Mouse (Mus musculus) neural tube, embryonic 11.5 days (tissue): ENCODE measurements around the gene Epha4. TPM values are rescaled to one million over a fixed set of nuclear protein-coding genes. Genes with fewer than 3 reads are reported as not detected.

Experiments used
- ATAC-seq: fragments of 200-750 bp; cut with Nextera tagmentation; 2 replicates; pipeline ENCODE4 v1.8.0; 2017; ENCODE audit warnings: moderate number of reproducible peaks, mild to moderate bottlenecking, moderate TSS enrichment, moderate library complexity; ENCODE audit not compliant: insufficient read depth, low FRiP score, low TSS enrichment
- DNase-seq: peaks from one replicate; pipeline ENCODE4 v3.0.0-alpha.2; 2015; ENCODE audit warnings: low spot score
- H3K27ac ChIP-seq: fragments of 300-500 bp; sonication (generic); 2 replicates; pipeline ENCODE4 v1.5.1; 2014; ENCODE audit warnings: low read depth, mild to moderate bottlenecking, low read length
- H3K27me3 ChIP-seq: fragments of 300-500 bp; sonication (generic); 2 replicates; pipeline ENCODE4 v1.6.1; 2014; ENCODE audit warnings: mild to moderate bottlenecking, low read length, mixed read lengths; ENCODE audit not compliant: control insufficient read depth, insufficient read depth
- H3K36me3 ChIP-seq: fragments of 300-500 bp; sonication (generic); 2 replicates; pipeline ENCODE4 v1.6.1; 2014; ENCODE audit warnings: mild to moderate bottlenecking, low read length, moderate library complexity, mixed read lengths; ENCODE audit not compliant: control insufficient read depth, insufficient read depth
- H3K4me1 ChIP-seq: fragments of 300-500 bp; sonication (generic); 2 replicates; pipeline ENCODE4 v1.6.1; 2014; ENCODE audit warnings: low read length, mixed read lengths; ENCODE audit not compliant: control insufficient read depth, insufficient read depth
- H3K4me2 ChIP-seq: fragments of 300-500 bp; sonication (generic); 2 replicates; pipeline ENCODE4 v1.6.1; 2014; ENCODE audit warnings: low read depth, mild to moderate bottlenecking, moderate library complexity
- H3K4me3 ChIP-seq: fragments of 300-500 bp; sonication (generic); 2 replicates; pipeline ENCODE4 v1.5.1; 2014; ENCODE audit warnings: low read depth, low read length
- H3K9ac ChIP-seq: fragments of 300-500 bp; sonication (generic); 2 replicates; pipeline ENCODE4 v1.6.1; 2014; ENCODE audit warnings: mild to moderate bottlenecking, low read length
- H3K9me3 ChIP-seq: fragments of 300-500 bp; sonication (generic); 2 replicates; pipeline ENCODE4 v1.6.1; 2016; ENCODE audit warnings: low read length; ENCODE audit not compliant: control insufficient read depth
- WGBS: fragments of 180-500 bp; shearing (Covaris S2); extraction: QIAGEN DNeasy Blood & Tissue Kit; methylation state at CpG from one replicate; pipeline ENCODE4 v1.1.7; 2014; 5-methylcytosine and 5-hydroxymethylcytosine counted together
- polyA plus RNA-seq: library from polyadenylated mRNA; unstranded; fragments of >200 nt; fragmentation: Nextera tagmentation; extraction: Ambion mirVana; gene quantifications from 2 replicates; pipeline ENCODE4 v1.2.1, GENCODE M21; 2014

Gene Epha4
- polyA plus RNA-seq, 1 experiment from 2014 or later: 26.6 TPM

DNA sequence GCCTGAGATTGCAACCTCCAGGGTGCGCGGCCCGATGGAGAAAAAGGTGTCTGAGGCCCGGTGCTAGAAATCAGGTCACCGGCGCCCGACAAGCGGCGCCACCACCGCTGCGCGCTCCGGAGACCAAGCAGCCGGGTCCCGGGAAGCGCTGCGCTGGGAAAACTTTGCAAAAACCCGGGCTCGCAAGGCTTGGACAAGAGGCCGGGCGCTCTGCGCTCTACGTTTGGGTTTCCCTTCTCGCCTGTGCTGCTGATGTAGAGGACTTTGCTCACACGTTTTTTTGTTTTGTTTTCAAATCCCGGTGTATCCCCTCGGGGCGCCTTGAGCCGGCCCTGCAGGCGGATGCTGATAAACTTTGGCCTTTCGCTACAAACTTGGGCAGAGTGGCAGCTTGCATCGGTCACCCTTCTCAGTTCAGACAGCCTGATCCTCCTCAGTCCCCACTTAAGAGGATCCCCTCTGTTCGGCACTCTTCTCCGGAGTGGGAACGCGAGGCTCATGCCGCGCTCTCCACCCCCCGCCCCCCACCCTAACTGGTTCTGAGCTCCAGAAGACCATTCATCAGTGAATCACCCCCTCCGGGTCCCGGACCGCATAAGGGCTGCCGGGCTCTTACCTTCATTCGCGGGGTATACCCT is 444 bp downstream of the Epha4 start:
- no peaks in the 10 kb centered on the region for H3K27me3 ChIP-seq
- no peaks in the 10 kb centered on the region for H3K36me3 ChIP-seq
- ATAC-seq: peak; percentile 14
- WGBS: under 1% methylated on average over 45 of the region's 45 CpGs
- peaks cover 8% of the 10 kb centered on the region for H3K4me1 ChIP-seq
- peak overlapping the region; percentile 46 for H3K4me3 ChIP-seq
- peak overlapping the region; percentile 68 for H3K9ac ChIP-seq
- no peaks in the 10 kb centered on the region for H3K9me3 ChIP-seq
- peak overlapping the region; percentile 96 for H3K4me2 ChIP-seq
- H3K27ac ChIP-seq: peak overlapping the region; percentile 76
- DNase-seq: peak; percentile 70

DNA sequence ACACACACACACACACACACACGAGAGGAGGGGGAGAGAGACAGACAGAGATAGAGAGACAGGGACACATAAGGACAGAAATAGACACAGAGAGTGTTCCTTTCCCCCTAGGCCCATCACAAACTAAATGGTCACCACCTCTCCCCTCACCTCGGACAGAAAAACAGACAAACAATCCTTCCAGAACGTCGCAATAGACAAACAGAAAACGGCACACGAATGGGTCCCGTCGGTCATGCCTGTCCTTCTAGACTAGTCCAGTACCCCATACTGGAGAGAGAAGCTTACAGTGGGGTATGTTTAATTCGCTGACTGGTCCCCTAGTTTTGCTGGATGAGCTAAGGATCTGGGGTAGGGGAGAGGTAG is 946 bp downstream of the Epha4 start:
- DNase-seq: no peak
- H3K27me3 ChIP-seq: no peaks in the 10 kb centered on the region

DNA sequence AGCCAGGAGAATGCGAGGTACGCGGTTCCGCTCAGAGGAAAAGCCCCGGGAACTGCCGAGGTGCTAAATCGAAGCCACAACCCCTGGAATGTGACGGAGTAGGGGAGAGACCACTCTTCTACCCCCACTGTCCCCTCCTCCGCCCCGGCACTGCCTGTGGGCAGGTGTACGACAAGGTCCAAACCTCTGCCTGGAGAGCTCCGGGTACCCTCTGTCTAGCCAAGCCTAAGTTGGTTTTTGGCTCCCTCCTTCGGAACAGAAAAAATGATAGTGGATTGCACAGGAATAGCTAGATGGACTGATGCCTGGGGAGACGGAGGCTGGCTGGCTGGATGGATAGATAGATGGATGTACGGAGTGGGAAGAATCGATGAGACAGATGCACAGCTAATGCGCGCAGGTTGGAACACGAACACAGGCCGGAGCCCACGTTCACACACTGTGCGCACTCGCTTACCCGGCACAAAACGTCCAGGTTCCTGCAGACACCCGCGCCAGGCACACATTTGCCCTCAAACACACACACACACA is 1.4 kb downstream of the Epha4 start:
- peak overlapping the region; percentile 68 for H3K9ac ChIP-seq
- H3K4me3 ChIP-seq: peak overlapping the region; percentile 46
- H3K27me3 ChIP-seq: no peaks in the 10 kb centered on the region
- H3K9me3 ChIP-seq: no peaks in the 10 kb centered on the region
- peak; percentile 48 for ATAC-seq
- DNase-seq: peak; percentile 77
- peak overlapping the region; percentile 96 for H3K4me2 ChIP-seq
- H3K4me1 ChIP-seq: peaks cover 8% of the 10 kb centered on the region
- H3K36me3 ChIP-seq: no peaks in the 10 kb centered on the region
- peak overlapping the region; percentile 76 for H3K27ac ChIP-seq
- WGBS: under 1% methylated on average over 27 of the region's 27 CpGs

More for the DNA sequence above, 946 bp downstream of the Epha4 start:
- no peaks in the 10 kb centered on the region for H3K9me3 ChIP-seq
- H3K4me1 ChIP-seq: peaks cover 8% of the 10 kb centered on the region
- WGBS: under 1% methylated on average over 9 of the region's 9 CpGs
- ATAC-seq: no peak
- H3K4me2 ChIP-seq: peak overlapping the region; percentile 96
- peak overlapping the region; percentile 76 for H3K27ac ChIP-seq
- H3K4me3 ChIP-seq: peak overlapping the region; percentile 46
- no peaks in the 10 kb centered on the region for H3K36me3 ChIP-seq
- peak overlapping the region; percentile 68 for H3K9ac ChIP-seq

DNA sequence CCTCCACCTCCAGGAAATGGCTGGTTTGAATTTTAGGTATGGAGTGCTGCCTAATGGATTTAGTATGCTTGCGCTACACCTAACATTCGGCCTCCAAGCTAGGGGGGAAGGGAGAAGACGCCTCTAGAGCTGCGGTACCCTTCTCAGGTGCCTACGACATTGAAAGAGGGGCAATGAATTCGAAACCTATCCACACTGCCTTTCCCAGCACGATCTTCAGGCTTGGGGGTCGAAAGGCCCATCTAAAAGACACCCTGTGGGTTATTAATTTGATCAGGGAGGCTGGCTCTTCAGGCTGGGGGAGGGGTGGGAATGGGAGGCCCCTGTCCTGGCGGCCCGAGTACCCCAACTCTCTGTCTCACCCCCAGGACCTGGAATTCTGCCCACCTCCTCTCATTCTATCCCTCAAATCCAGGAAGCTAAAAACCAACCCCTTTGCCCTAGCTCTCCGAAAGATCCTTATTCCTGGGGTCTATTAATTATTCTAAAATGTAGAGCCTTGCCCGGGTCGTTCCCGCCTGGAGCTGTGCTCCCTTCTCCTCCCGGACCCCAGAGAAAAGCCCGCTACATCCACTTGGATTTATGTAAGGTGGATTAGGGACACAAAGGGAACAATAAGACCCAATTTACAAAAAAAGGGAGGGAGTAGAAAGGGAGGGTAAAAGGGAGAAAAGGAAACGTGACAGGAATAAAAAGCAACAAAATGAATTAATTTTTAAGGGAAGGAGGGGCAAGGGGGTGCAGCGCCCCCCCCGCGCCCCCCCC is 2.3 kb downstream of the Epha4 start:
- ATAC-seq: peak; percentile 45; the same call in 1 of the 2 replicates
- Histone ChIP-seq H3K36me3 (no peaks in the 10 kb centered on the region), H3K4me2 (peak overlapping the region; percentile 96), H3K27ac (peak overlapping the region; percentile 79), H3K4me1 (peaks cover 8% of the 10 kb centered on the region), H3K9ac (peak overlapping the region; percentile 68), H3K4me3 (peak overlapping the region; percentile 46), H3K27me3 (no peaks in the 10 kb centered on the region), H3K9me3 (no peaks in the 10 kb centered on the region)
- under 1% methylated on average over 20 of the region's 20 CpGs for WGBS
- peak; percentile 67 for DNase-seq

DNA sequence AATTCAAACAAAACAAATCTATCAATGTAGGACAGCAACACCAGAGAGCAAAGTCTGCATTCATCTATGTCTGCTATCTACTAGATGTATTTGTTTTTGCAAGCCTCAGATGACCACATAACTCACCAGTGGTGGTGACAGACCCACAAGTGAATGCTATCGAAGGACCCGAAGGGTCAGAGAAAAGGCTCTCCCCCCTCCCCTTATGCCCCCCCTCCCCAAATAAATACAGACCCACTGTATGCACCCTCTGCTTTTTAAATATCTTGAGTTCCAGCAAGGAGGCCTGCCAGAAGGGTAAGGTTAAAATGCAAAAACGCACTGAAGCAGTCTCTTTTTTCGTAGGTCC is 2.9 kb downstream of the Epha4 start:
- H3K27ac ChIP-seq: peak overlapping the region; percentile 79; the same call in 1 of the 2 replicates
- H3K27me3 ChIP-seq: no peaks in the 10 kb centered on the region
- 1% methylated on average over 4 of the region's 4 CpGs for WGBS
- H3K4me2 ChIP-seq: peak overlapping the region; percentile 96
- H3K9ac ChIP-seq: peak overlapping the region; percentile 68
- no peaks in the 10 kb centered on the region for H3K9me3 ChIP-seq
- H3K4me1 ChIP-seq: peaks cover 8% of the 10 kb centered on the region
- DNase-seq (no peak), ATAC-seq (no peak)
- H3K4me3 ChIP-seq: peak overlapping the region; percentile 46
- no peaks in the 10 kb centered on the region; the same call in 1 of the 2 replicates for H3K36me3 ChIP-seq

DNA sequence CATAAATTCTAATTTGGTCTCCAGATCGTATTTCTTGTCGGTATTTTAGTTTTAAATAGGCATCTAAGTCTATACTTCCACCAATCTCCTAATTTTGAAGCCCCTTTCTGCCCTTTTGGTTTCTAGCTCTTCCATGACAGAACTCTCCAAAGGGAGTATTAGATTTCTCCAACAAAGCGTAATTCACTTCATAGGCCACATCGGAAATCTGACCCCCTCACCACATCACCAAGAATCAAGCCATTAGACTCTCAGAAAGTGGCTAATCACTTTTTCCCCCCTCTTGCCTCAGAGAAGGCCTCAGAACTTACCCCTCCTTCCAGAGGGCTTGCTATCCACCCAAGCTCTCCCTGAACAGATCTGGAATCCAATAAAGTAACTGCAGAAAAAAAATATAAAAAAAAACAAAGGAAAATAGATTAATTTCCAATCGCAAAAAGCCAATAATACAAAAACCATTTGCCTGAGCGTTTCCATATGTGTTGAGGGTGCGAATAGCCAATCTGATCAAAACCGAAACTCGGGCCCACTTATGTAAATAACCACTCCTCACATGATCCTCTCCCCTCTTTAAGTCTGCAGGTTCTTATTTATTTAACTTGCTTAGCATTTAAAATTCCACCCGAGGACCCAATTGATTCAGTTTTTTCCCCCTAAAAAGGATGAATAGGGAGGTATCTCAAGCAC is 3.4 kb downstream of the Epha4 start:
- no peaks in the 10 kb centered on the region for H3K27me3 ChIP-seq
- H3K4me3 ChIP-seq: peak overlapping the region; percentile 46
- H3K4me1 ChIP-seq: peaks cover 13% of the 10 kb centered on the region
- no peak for ATAC-seq
- peaks cover 2% of the 10 kb centered on the region; the same call in 1 of the 2 replicates for H3K36me3 ChIP-seq
- H3K9ac ChIP-seq: no peak overlapping the region; the same call in 1 of the 2 replicates
- DNase-seq: no peak
- whole genome bisulfite sequencing: 26% methylated on average over 10 of the region's 10 CpGs
- no peaks in the 10 kb centered on the region for H3K9me3 ChIP-seq
- H3K27ac ChIP-seq: peak overlapping the region; percentile 79; the same call in 1 of the 2 replicates
- H3K4me2 ChIP-seq: peak overlapping the region; percentile 96

DNA sequence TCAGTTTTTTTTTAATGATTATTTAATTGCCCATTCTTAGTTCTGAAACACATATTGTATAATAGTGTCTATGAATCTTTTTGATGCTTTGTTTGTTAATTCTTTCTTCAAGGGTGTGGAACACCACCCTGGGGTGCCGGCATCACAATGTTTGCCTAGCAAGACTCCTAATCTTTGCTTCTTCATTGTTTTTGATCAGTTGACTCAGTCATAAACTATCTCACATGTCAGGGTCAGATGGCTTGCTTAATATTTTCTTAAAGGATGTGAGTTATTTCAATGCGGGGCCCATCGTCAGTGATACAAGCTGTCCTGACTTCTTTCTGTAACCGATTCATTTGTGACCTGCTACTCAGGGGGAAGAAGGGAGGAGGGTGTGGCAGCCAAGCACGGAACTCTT is 4.3 kb downstream of the Epha4 start:
- peaks cover 17% of the 10 kb centered on the region for H3K4me1 ChIP-seq
- H3K9ac ChIP-seq: no peak overlapping the region
- WGBS: 36% methylated on average over 5 of the region's 5 CpGs
- no peaks in the 10 kb centered on the region for H3K9me3 ChIP-seq
- no peak overlapping the region for H3K4me3 ChIP-seq
- peaks cover 2% of the 10 kb centered on the region; the same call in 1 of the 2 replicates for H3K36me3 ChIP-seq
- H3K27me3 ChIP-seq: no peaks in the 10 kb centered on the region
- ATAC-seq: no peak
- no peak overlapping the region for H3K27ac ChIP-seq
- H3K4me2 ChIP-seq: peak overlapping the region; percentile 96
- DNase-seq: no peak

DNA sequence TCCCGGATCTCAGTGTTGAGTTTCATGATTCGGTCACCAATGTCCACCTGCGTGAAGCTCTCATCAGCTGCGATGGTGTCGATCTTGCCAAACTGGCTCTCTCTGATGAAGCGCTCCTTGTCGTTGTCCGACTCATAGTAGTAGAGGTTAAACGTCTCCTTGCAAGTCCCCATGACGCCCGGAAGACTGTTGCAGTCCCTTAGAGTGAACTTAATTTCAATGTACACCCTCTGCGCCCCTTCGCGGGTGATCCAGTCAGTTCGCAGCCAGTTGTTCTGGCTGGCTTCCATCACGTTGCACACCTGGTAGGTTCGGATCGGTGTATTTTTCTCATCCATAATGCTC is 8.1 kb downstream of the Epha4 start:
- peaks cover 46% of the 10 kb centered on the region for H3K4me1 ChIP-seq
- H3K27me3 ChIP-seq: no peaks in the 10 kb centered on the region
- 89% methylated on average over 18 of the region's 18 CpGs for WGBS
- H3K27ac ChIP-seq: no peak overlapping the region
- no peaks in the 10 kb centered on the region for H3K9me3 ChIP-seq
- H3K36me3 ChIP-seq: peaks cover 2% of the 10 kb centered on the region; the same call in 1 of the 2 replicates
- DNase-seq: no peak
- H3K9ac ChIP-seq: no peak overlapping the region
- 0 out of 2 replicates have a peak overlapping the region, but pooled peaks have one; percentile 21 for H3K4me2 ChIP-seq
- no peak for ATAC-seq
- no peak overlapping the region for H3K4me3 ChIP-seq
